In genomic region chr14:21982592-21983310, GRCm38 (mm10) we compare ENCODE assay signal across 9 mouse cellular contexts. TPM values are rescaled to one million over a fixed set of nuclear protein-coding genes. Genes with fewer than 3 reads are reported as not detected.
DNase-seq lines count a peak whose midpoint lies in the region; ATAC-seq lines count a peak whose summit lies in the region.
"Had no signal": no experiment of that assay in that cellular context is flagged by ENCODE, and none has a peak within 500 bp of the region (broad histone marks: within the 10 kb centered on the region; RNA-seq: fewer than 3 reads in every experiment).

No protein-coding gene starts in this region.

- DNase-seq in forebrain, embryonic 10.5 days (ENCODE audit: extremely low spot score, low spot score), result peak; percentile 73
- DNase-seq in heart, postnatal 25 days (ENCODE audit: low spot score), result peak; percentile 7
- peak; percentile 78 for DNase-seq in limb, embryonic 10.5 days (ENCODE audit: low spot score)
- DNase-seq in neural tube, embryonic 10.5 days (ENCODE audit: extremely low spot score, low spot score), result peak; percentile 80
- no peak for DNase-seq in B cell, adult 2 months

- no peak for ATAC-seq in megakaryocyte, adult 5-6 weeks (ENCODE audit: poor library complexity, severe bottlenecking)
- no peak for ATAC-seq in megakaryocyte-erythroid progenitor cell, adult 5-6 weeks (replicated peaks; ENCODE audit: low FRiP score, low TSS enrichment, poor library complexity, severe bottlenecking)

- no peaks in the 10 kb centered on the region for H3K36me3 ChIP-seq in megakaryocyte, embryonic 14.5 days (replicated peaks; ENCODE audit: low read length)
- peaks cover 18% of the 10 kb centered on the region for H3K36me3 ChIP-seq in forebrain, embryonic 10.5 days (replicated peaks)
- H3K36me3 ChIP-seq in limb, embryonic 10.5 days, result peaks cover 23% of the 10 kb centered on the region
- H3K36me3 ChIP-seq: G1E had no signal

- H3K27ac ChIP-seq in forebrain, embryonic 10.5 days, result peak overlapping the region; percentile 96
- peak overlapping the region; percentile 98 for H3K27ac ChIP-seq in limb, embryonic 10.5 days

- peaks cover 67% of the 10 kb centered on the region for H3K4me1 ChIP-seq in megakaryocyte, embryonic 14.5 days
- peaks cover 66% of the 10 kb centered on the region for H3K4me1 ChIP-seq in forebrain, embryonic 10.5 days
- peaks cover 60% of the 10 kb centered on the region for H3K4me1 ChIP-seq in limb, embryonic 10.5 days

- H3K9me3 ChIP-seq in megakaryocyte, embryonic 14.5 days, result 0 out of 2 replicates have a peak, but pooled peaks cover 10% of the 10 kb centered on the region
- H3K9me3 ChIP-seq in forebrain, embryonic 10.5 days, result no peaks in the 10 kb centered on the region
- no peaks in the 10 kb centered on the region for H3K9me3 ChIP-seq in limb, embryonic 10.5 days (replicated peaks)

- H3K4me3 ChIP-seq in megakaryocyte, embryonic 14.5 days (replicated peaks), result peak overlapping the region; percentile 86
- H3K4me3 ChIP-seq in forebrain, embryonic 10.5 days, result peak overlapping the region; percentile 88
- H3K4me3 ChIP-seq in limb, embryonic 10.5 days, result peak overlapping the region; percentile 85

- intact Hi-C loops in heart, postnatal 25 days (cut with DNase I), result loop anchor here (5.0 to 10.0 kb wide), 5 partner anchors 80 to 1542 kb away; no protein-coding TSS in a partner anchor

- H3K27me3 ChIP-seq in megakaryocyte, embryonic 14.5 days (replicated peaks), result peaks cover 87% of the 10 kb centered on the region
- peaks cover 95% of the 10 kb centered on the region for H3K27me3 ChIP-seq in forebrain, embryonic 10.5 days (ENCODE audit: poor library complexity, severe bottlenecking)
- H3K27me3 ChIP-seq in limb, embryonic 10.5 days (ENCODE audit: low read depth, poor library complexity, severe bottlenecking), result peaks cover 66% of the 10 kb centered on the region

- 2% methylated on average over 38 of the region's 38 CpGs for WGBS in forebrain, embryonic 10.5 days
- 2% methylated on average over 38 of the region's 38 CpGs for WGBS in limb, embryonic 10.5 days

RNA-seq across cellular contexts. Expression of gene Zfp503, which starts 6.7 kb away (rescaled TPM):
- 0.77 and 1.3 TPM in 2 replicates for polyA plus RNA-seq in megakaryocyte, embryonic 14.5 days (2012; ENCODE audit: insufficient read depth, low replicate concordance)
- total RNA-seq in megakaryocyte, adult 5-6 weeks (2015), result 0.39 and 0.65 TPM in 2 replicates
- 0.51 TPM in 1 of 2 replicates, not detected in the other for total RNA-seq in megakaryocyte, adult 5-6 weeks (2017)
- polyA plus RNA-seq in forebrain, embryonic 10.5 days (2016; fragmentation: Nextera tagmentation; extraction: Ambion mirVana), result 7.6 and 8.6 TPM in 2 replicates
- total RNA-seq in heart, postnatal 25 days (2021), result 1 to 10 TPM; 1.5 to 2.1 TPM
- polyA plus RNA-seq in limb, embryonic 10.5 days (2016; fragmentation: Nextera tagmentation; extraction: Ambion mirVana), result 18.5 and 22.6 TPM in 2 replicates
- not detected in 2 replicates for total RNA-seq in megakaryocyte-erythroid progenitor cell, adult 5-6 weeks (2014; fragmentation: Nextera tagmentation)
- not detected in 2 replicates for total RNA-seq in megakaryocyte-erythroid progenitor cell, adult 5-6 weeks (2017)
- total RNA-seq: G1E had no signal

RNA-seq across cellular contexts. Expression of gene Lrmda, which starts 36.8 kb away (rescaled TPM):
- 7.1 and 12.7 TPM in 2 replicates for polyA plus RNA-seq in megakaryocyte, embryonic 14.5 days (2012; ENCODE audit: insufficient read depth, low replicate concordance)
- 10.9 and 11.2 TPM in 2 replicates for total RNA-seq in megakaryocyte, adult 5-6 weeks (2015)
- 12.6 and 15.6 TPM in 2 replicates for total RNA-seq in megakaryocyte, adult 5-6 weeks (2017)
- polyA plus RNA-seq in forebrain, embryonic 10.5 days (2016; fragmentation: Nextera tagmentation; extraction: Ambion mirVana), result 0.20 and 0.41 TPM in 2 replicates
- total RNA-seq in heart, postnatal 25 days (2021), result 1 to 10 TPM in 1 of 2 experiments, under 1 TPM in 1; 0.83 to 1.8 TPM
- 0.48 and 0.51 TPM in 2 replicates for polyA plus RNA-seq in limb, embryonic 10.5 days (2016; fragmentation: Nextera tagmentation; extraction: Ambion mirVana)
- total RNA-seq in megakaryocyte-erythroid progenitor cell, adult 5-6 weeks (2014; fragmentation: Nextera tagmentation), result 7.8 and 9.6 TPM in 2 replicates
- 3.4 and 6.4 TPM in 2 replicates for total RNA-seq in megakaryocyte-erythroid progenitor cell, adult 5-6 weeks (2017)
- total RNA-seq: G1E had no signal
- polyA plus RNA-seq: G1E had no signal

Comparison
In these comparisons a context has a peak if more than half of its experiments do, and no peak if none do; other contexts are left out.
1. DNase-seq: peak in forebrain, embryonic 10.5 days (single experiment), heart, postnatal 25 days (single experiment), limb, embryonic 10.5 days (single experiment) and neural tube, embryonic 10.5 days (single experiment); none in B cell, adult 2 months (0 of 2).
2. Peak in every context shown above with its lines, with median percentiles within 50 percentile points of each other: H3K4me3 ChIP-seq.